Mouse (Mus musculus): ENCODE results near the gene Dnajb2. TPM values are rescaled to one million over a fixed set of nuclear protein-coding genes. Genes with fewer than 3 reads are reported as not detected.

The Dnajb2 gene
- total RNA-seq, 2 experiments from 2014 or later: 74.3 to 75.8 TPM

- DNase-seq: peak in 1 of 2 experiments; percentile 71
Measured at GRCm38 (mm10) chr1:75251112-75251970, 15.1 kb downstream of the Dnajb2 start.

- DNase-seq: no peak
Measured at GRCm38 (mm10) chr1:75252308-75252707, 16.1 kb downstream of the Dnajb2 start.

GRCm38 (mm10) chr1:75253029-75253428 is 16.8 kb downstream of the Dnajb2 start:
- DNase-seq: no peak

DNA sequence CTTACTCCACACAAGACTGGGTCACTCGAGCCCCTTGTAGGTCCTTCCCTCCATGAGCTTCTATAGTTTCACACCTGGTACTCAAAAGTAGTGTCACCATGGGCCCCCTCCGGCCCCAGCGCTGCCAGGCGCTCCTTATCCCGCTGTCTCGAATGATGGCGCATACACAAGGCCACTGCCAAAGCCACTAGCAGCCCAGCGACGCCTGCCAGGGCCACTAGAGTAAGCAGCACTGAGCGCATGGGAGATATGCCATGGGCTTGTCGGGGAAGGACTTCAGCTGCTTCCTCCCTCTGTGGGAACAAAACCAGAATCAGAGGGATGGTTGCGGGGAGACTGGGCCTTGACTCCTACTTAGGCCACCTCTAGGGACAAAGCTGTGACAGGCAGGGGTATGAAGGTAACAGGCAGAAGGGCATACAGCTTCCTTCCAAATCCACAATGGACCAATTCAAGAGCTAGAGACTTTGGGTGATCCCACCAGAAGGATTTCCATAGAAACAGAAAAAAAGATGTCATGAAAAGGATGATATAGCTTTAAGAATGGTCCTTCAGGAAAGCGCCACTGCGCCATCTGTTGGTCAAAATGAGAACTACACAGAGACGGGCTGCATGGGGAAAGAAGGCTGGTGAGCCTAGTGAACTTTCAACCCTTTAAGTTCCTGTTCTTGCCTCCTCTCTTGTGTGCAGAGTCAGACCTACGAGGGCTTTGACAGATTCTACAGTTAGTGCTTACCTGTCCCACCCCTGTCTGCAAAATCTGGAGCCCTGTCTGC is 17.8 kb downstream of the Dnajb2 start:
- DNase-seq: peak; percentile 79 to 85

GRCm38 (mm10) chr1:75254625-75255013 is 18.4 kb downstream of the Dnajb2 start:
- no peak for DNase-seq

- DNase-seq: no peak
Measured at GRCm38 (mm10) chr1:75255516-75256046, 19.4 kb downstream of the Dnajb2 start.

- DNase-seq: no peak
Measured at GRCm38 (mm10) chr1:75261278-75261677, 25.1 kb downstream of the Dnajb2 start.

DNA sequence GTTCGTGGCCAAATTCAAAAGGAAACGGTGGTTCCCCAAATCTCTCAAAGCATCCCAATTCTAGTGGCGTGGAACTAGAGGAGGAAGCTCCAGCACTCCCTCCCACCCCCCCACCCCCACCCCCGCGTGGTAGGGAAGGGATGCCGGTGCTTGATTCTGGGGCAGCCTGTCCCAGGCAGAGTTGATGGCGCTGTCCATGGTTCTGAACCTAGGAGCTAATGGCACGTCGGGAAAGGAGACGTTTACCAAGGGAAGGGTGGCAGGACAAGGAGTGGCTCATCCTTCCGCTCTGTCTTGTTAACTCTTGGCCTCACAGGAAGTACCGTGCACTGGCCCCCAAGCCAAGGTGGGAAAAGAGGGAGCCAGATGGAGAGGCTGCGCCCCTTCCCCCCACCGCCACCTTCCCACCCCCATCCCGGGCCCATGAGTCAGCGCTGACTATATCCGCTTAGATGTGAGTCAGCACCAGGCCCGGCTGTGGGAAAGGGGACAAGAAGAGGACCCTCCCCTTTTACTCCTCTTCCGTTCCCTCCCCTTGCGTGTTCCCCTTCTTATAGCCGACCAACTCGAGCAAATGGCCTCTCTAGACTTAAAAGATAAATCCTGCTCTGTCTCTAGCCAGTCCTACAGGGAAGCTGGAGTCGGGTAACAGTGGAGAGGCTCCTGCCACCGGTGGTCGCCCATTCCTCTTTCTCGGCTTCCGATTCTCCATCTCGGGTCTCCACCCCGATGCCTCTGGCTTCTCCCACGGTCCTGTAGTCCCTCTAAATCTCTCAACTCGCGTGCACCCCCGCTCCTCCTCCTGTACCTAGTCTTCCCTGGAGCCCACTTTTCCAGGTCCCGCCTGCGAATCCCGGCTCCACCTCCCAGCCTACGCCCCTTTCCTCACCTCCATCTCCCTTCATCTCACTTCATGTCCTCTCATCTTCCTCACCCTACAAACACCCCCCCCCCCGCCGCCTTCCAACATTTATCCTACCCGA is 27.1 kb downstream of the Dnajb2 start:
- peak in 1 of 2 experiments; percentile 47 for DNase-seq

DNA sequence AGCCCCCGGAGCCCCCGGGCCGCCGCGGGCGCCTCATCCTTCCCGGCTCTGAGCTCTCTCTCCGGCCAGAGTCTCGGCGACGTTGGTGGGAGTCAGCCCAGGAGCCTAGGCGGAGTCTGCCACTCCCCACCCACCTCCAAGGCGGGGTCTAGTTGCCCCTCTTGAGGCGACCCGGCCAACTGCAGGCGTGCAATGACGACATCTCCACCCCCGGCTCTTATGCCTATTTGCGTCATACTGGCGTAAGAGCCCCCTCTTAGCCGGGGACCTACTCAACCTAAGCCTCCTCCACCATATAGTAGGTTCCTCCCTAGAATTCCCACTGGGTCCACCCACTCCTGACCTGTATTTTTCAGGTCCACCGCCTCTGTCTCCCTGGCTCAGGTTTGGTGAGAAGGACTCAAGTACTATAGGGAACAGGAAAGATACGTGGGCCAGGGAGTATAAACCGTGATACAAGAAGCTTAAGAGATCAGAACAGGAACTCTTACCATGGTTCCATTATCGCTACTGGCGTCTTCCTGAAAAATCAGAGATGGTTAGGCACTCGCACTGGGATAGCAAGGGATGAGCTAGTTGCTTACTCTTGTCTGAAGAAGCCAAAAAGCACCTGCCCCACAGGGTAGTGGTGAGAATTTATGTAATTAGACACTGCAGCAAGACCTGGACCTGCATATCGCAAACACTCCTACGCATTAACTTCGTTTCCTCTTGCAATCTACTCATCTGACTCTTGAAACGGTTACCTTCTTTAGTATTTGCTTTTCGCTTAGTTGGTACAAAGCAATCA is 28.1 kb downstream of the Dnajb2 start, which contains the start of gene Ptprn:
TSS of gene Ptprn (minus strand) at position 412 of the 790 bp plus-strand sequence.
- peak; percentile 68 to 74 for DNase-seq

- no peak for DNase-seq
Measured at GRCm38 (mm10) chr1:75277195-75278188, 41.3 kb downstream of the Dnajb2 start.

DNA sequence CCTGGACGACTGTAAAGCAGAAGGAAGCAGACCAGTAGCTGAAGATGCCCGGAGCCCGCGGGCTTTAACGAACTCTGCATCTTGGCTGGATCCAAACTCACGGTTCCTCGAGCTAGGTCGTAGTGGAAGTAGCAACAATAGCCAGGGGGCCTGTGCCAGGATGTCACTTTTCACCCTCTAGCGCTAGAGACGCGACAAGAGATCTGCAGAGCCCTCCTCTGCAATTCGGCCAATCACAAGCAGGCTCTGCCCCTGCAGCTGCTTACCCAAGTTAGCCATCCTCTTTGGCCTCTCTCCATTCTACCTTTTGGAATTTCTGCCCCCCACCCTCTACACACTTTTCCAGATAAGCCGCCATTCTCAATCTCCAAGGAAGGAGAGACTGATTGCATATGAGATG is 42.0 kb downstream of the Dnajb2 start, which contains the start of gene Resp18:
TSS of gene Resp18 (minus strand) at position 188 of the 400 bp plus-strand sequence.
- no peak for DNase-seq

- peak in 1 of 2 experiments; percentile 34 for DNase-seq
Measured at GRCm38 (mm10) chr1:75283017-75283416, 46.8 kb downstream of the Dnajb2 start.

- no peak for DNase-seq
Measured at GRCm38 (mm10) chr1:75284911-75285310, 48.7 kb downstream of the Dnajb2 start.

DNA sequence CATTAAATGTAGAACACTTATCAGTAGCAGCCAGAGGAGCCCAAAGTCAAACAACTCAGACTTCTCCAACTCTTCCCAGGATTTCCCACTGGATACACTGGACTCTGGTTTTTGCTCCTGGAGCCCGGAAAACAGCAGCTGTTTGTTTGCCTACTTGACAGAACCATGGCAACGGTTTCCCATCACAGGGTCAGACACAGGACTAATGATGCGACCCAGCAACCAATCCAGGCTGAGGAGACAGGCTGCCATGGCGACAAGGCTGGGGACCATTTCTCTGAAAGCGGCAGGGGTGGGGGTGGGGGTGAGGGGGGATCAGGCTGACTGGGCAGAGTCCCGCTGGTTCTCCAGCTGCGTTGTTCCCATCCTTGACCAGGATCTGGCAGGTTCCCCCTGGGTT is 53.2 kb downstream of the Dnajb2 start:
- DNase-seq: peak in 1 of 2 experiments; percentile 44

DNA sequence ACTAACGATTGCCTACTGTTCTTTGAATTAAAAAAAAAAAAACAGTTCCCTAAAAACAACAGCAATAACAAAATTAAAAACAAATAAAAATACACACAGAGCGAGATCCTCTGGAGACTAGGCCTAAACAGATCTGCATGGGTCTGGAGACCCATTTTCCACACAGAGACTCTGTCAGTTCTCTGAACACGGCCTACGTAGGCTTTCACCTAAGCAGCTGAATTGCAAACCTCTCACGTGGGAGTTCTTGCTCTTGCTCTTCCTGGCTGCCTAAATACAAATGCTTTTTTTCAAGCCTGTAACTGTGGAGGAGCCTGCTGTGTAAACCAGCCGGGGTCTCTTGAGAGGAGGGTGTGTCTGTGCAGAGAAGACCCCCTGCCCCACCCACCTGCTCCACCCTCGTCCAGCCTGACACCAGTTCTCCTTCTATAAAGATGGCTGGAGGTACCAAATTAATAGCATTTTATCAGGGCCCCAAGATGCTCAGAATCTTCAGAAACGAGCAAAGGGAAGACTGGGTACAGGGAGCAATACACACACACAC is 53.8 kb downstream of the Dnajb2 start:
- DNase-seq: no peak

GRCm38 (mm10) chr1:75290582-75290981 is 54.4 kb downstream of the Dnajb2 start:
- no peak for DNase-seq

GRCm38 (mm10) chr1:75291321-75291720 is 55.1 kb downstream of the Dnajb2 start:
- DNase-seq: no peak

DNA sequence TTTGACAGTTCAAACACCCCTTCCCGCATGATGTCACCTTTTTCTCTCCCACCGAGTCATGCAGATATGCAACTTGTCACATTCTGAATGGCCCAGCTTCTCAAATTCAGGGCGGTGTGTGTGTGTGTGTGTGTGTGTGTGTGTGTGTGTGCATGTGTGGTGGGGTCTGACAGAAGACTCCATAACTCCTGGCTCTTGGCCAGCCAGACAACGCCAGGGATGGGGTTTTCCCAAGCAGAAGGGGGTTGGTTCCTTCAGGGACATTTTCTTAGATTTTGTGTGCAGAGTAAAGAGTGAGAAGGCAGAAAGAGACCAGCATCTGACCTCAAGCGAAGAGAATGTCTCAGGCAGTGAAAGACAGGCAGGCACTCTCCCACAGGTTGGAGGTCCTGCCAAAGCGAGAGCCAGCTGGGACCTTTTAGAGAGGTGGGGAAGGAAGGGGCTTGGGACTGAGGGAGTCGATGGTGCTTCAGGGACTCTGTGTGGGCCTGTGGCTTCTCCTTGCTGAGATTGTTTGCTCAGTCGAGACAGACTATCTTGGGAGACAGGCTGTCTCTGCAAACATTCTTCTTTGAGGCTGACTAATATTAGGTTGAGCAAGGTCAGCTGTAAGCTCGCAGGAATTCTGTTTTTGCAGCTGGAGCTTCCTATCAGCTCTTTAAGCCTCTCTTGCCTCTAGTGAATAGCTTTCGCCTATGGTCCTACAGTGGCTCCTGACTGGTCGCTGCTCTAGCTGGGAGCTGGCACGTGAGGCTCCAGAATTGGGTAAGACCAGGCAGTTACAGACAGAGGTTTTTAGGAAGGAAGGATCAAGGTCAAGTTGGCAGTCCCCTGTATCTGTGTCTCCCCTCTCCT is 56.5 kb downstream of the Dnajb2 start:
- no peak for DNase-seq

All from layer of hippocampus, postnatal 36 days (tissue).